Comparison of ENCODE assay signal across 16 mouse cellular contexts in the genomic region with DNA sequence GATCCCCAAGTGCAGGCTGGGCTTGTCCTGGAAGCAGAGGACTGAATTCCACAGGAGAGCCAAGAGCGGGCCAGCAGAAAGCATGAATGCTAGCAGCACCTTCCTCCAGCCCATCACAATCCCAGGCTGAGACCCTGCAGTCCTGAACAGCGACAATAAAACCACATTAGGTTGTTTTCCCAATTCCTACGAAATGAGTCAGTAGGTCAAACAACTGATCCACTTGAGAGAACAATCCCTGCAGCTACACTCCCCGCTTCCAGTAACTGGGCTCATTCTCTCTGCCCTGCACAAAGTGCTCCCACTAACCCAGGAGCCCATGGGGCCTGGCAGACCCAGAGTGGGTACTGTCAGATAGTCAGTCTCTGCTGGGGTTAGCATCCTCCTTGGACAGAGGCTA.
DNase-seq lines count a peak whose midpoint lies in the region; ATAC-seq and TF ChIP-seq lines count a peak whose summit lies in the region.
"Had no signal": no experiment of that assay in that cellular context is flagged by ENCODE, and none has a peak within 500 bp of the region (broad histone marks: within the 10 kb centered on the region; RNA-seq: fewer than 3 reads in every experiment).

No protein-coding gene starts in this region.

- no peak for TF ChIP-seq EP300 in stomach, postnatal 0 days (optimal IDR thresholded peaks at IDR 0.05)

- H3K27me3 ChIP-seq in kidney, embryonic 15.5 days: no peaks in the 10 kb centered on the region
- H3K27me3 ChIP-seq in midbrain, embryonic 12.5 days: no peaks in the 10 kb centered on the region
- H3K27me3 ChIP-seq in midbrain, embryonic 11.5 days (ENCODE audit: control insufficient read depth, insufficient read depth, low read length): no peaks in the 10 kb centered on the region
- no peaks in the 10 kb centered on the region; the same call in 1 of the 2 replicates for H3K27me3 ChIP-seq in forebrain, embryonic 10.5 days (ENCODE audit: poor library complexity, severe bottlenecking)
- H3K27me3 ChIP-seq in stomach, postnatal 0 days (ENCODE audit: control insufficient read depth, insufficient read depth, low read length): no peaks in the 10 kb centered on the region
- H3K27me3 ChIP-seq: neural tube, embryonic 15.5 days had no signal

- no peak overlapping the region for H3K9ac ChIP-seq in kidney, embryonic 15.5 days
- H3K9ac ChIP-seq in midbrain, embryonic 12.5 days (replicated peaks): no peak overlapping the region
- no peak overlapping the region for H3K9ac ChIP-seq in midbrain, embryonic 11.5 days (ENCODE audit: low read length)
- H3K9ac ChIP-seq in stomach, postnatal 0 days (ENCODE audit: low read length): no peak overlapping the region
- H3K9ac ChIP-seq: neural tube, embryonic 15.5 days had no signal

- H3K36me3 ChIP-seq in kidney, embryonic 15.5 days: no peaks in the 10 kb centered on the region
- H3K36me3 ChIP-seq in midbrain, embryonic 12.5 days: no peaks in the 10 kb centered on the region
- H3K36me3 ChIP-seq in midbrain, embryonic 11.5 days (ENCODE audit: control insufficient read depth, insufficient read depth, low read length): no peaks in the 10 kb centered on the region
- H3K36me3 ChIP-seq in forebrain, embryonic 10.5 days (replicated peaks): no peaks in the 10 kb centered on the region
- H3K36me3 ChIP-seq in stomach, postnatal 0 days (ENCODE audit: control insufficient read depth, insufficient read depth, low read length): no peaks in the 10 kb centered on the region
- H3K36me3 ChIP-seq: neural tube, embryonic 15.5 days had no signal

- no peak for DNase-seq in kidney, adult 9 months
- DNase-seq in midbrain, embryonic 11.5 days (ENCODE audit: low spot score, missing footprints): no peak
- no peak for DNase-seq in forebrain, embryonic 10.5 days (ENCODE audit: extremely low spot score, low spot score)
- DNase-seq in stomach, postnatal 0 days (ENCODE audit: low spot score): no peak
- DNase-seq in adrenal gland, postnatal 10 days: no peak
- no peak for DNase-seq in left cerebral cortex, adult 11 months (ENCODE audit: low spot score)
- DNase-seq: cerebellum, adult 2 months; heart, postnatal 36 days; right cerebral cortex, adult 18-20 months; spleen, adult 18-20 months had no signal

- no peak for TF ChIP-seq CTCF in stomach, postnatal 0 days (IDR thresholded peaks at IDR 0.05; ENCODE audit: low read depth)

- 0 out of 2 replicates have a peak overlapping the region, but pooled peaks have one; percentile 14 for H3K27ac ChIP-seq in kidney, embryonic 15.5 days
- peak overlapping the region; percentile 44; the same call in 1 of the 2 replicates for H3K27ac ChIP-seq in midbrain, embryonic 12.5 days (replicated peaks)
- H3K27ac ChIP-seq in midbrain, embryonic 11.5 days (ENCODE audit: low read depth, low read length): no peak overlapping the region
- H3K27ac ChIP-seq in forebrain, embryonic 10.5 days: peak overlapping the region; percentile 83; the same call in 1 of the 2 replicates
- peak overlapping the region; percentile 58 for H3K27ac ChIP-seq in stomach, postnatal 0 days (replicated peaks)

- peaks cover 27% of the 10 kb centered on the region for H3K4me1 ChIP-seq in kidney, embryonic 15.5 days
- peaks cover 28% of the 10 kb centered on the region for H3K4me1 ChIP-seq in midbrain, embryonic 12.5 days
- H3K4me1 ChIP-seq in midbrain, embryonic 11.5 days (ENCODE audit: control insufficient read depth, insufficient read depth, low read length): no peaks in the 10 kb centered on the region
- peaks cover 48% of the 10 kb centered on the region for H3K4me1 ChIP-seq in forebrain, embryonic 10.5 days
- peaks cover 9% of the 10 kb centered on the region for H3K4me1 ChIP-seq in stomach, postnatal 0 days (replicated peaks; ENCODE audit: control insufficient read depth, insufficient read depth)

- H3K4me2 ChIP-seq in kidney, embryonic 15.5 days: no peak overlapping the region
- H3K4me2 ChIP-seq in midbrain, embryonic 12.5 days (replicated peaks): no peak overlapping the region
- H3K4me2 ChIP-seq in midbrain, embryonic 11.5 days: no peak overlapping the region
- H3K4me2 ChIP-seq in stomach, postnatal 0 days (replicated peaks; ENCODE audit: low read depth): no peak overlapping the region
- H3K4me2 ChIP-seq: heart, embryonic 11.5 days; liver, embryonic 11.5 days had no signal

- no peak for ATAC-seq in kidney, embryonic 15.5 days (replicated peaks; ENCODE audit: low FRiP score)
- no peak for ATAC-seq in midbrain, embryonic 12.5 days (ENCODE audit: low FRiP score, low read depth)
- ATAC-seq in midbrain, embryonic 11.5 days (ENCODE audit: low FRiP score): no peak
- no peak for ATAC-seq in stomach, postnatal 0 days (ENCODE audit: low FRiP score, low TSS enrichment)

- 29% methylated on average over 4 of the region's 4 CpGs for WGBS in kidney, embryonic 15.5 days
- WGBS in midbrain, embryonic 12.5 days: 59% methylated on average over 4 of the region's 4 CpGs
- WGBS in midbrain, embryonic 11.5 days: 60% methylated on average over 4 of the region's 4 CpGs
- 77% methylated on average over 4 of the region's 4 CpGs for WGBS in forebrain, embryonic 10.5 days
- 54% methylated on average over 4 of the region's 4 CpGs for WGBS in stomach, postnatal 0 days

- H3K9me3 ChIP-seq in kidney, embryonic 15.5 days (replicated peaks): no peaks in the 10 kb centered on the region
- no peaks in the 10 kb centered on the region for H3K9me3 ChIP-seq in midbrain, embryonic 12.5 days
- H3K9me3 ChIP-seq in midbrain, embryonic 11.5 days (ENCODE audit: control insufficient read depth, low read length): no peaks in the 10 kb centered on the region
- H3K9me3 ChIP-seq in forebrain, embryonic 10.5 days: no peaks in the 10 kb centered on the region
- no peaks in the 10 kb centered on the region for H3K9me3 ChIP-seq in stomach, postnatal 0 days (ENCODE audit: control insufficient read depth, low read length)
- H3K9me3 ChIP-seq: neural tube, embryonic 15.5 days had no signal

- no peak overlapping the region for H3K4me3 ChIP-seq in kidney, embryonic 15.5 days (replicated peaks)
- no peak overlapping the region for H3K4me3 ChIP-seq in midbrain, embryonic 12.5 days
- no peak overlapping the region for H3K4me3 ChIP-seq in midbrain, embryonic 11.5 days (ENCODE audit: low read depth, low read length)
- no peak overlapping the region for H3K4me3 ChIP-seq in forebrain, embryonic 10.5 days
- H3K4me3 ChIP-seq in stomach, postnatal 0 days (ENCODE audit: low read depth, low read length): no peak overlapping the region
- H3K4me3 ChIP-seq: erythroblast, embryonic 14.5 days; neural tube, embryonic 15.5 days had no signal
